Mouse (Mus musculus): ENCODE results near the gene Prl8a8. TPM values are rescaled to one million over a fixed set of nuclear protein-coding genes. Genes with fewer than 3 reads are reported as not detected.
A peak's percentile ranks its signal among the peaks of the same experiment; 100 is the strongest.

Prl8a8 gene
- polyA plus RNA-seq (2014; fragmentation: Nextera tagmentation; extraction: Ambion mirVana): not detected in 2 replicates

- Histone ChIP-seq H3K27ac (replicated peaks; ENCODE audit: low read depth, low read length) (no peak within 1 kb of the TSS), H3K9ac (replicated peaks; ENCODE audit: low read length) (no peak within 1 kb of the TSS), H3K36me3 (replicated peaks; ENCODE audit: control insufficient read depth, insufficient read depth, low read depth, low read length) (no peaks in the 10 kb centered on the region), H3K27me3 (ENCODE audit: control insufficient read depth, insufficient read depth, low read length) (no peaks in the 10 kb centered on the region), H3K4me3 (ENCODE audit: low read depth, low read length) (no peak within 1 kb of the TSS), H3K4me2 (ENCODE audit: low read depth, low read length) (no peak within 1 kb of the TSS), H3K4me1 (ENCODE audit: control insufficient read depth, insufficient read depth, low read length) (no peaks in the 10 kb centered on the region), H3K9me3 (replicated peaks; ENCODE audit: control insufficient read depth, low read length) (no peaks in the 10 kb centered on the region)
- 88% methylated on average over 4 of the region's 4 CpGs for WGBS
- ATAC-seq (replicated peaks; ENCODE audit: insufficient number of reproducible peaks, low FRiP score, low TSS enrichment, low read depth): no peak
- DNase-seq (ENCODE audit: low spot score): no peak
These were observed at the start of gene Prl8a8 for GRCm38 (mm10) chr13:27513117-27513516. Gene Prl8a8, minus strand, starts transcription at chr13:27513217.

- no peaks in the 10 kb centered on the region for H3K36me3 ChIP-seq (replicated peaks; ENCODE audit: control insufficient read depth, insufficient read depth, low read depth, low read length)
- H3K9ac ChIP-seq (replicated peaks; ENCODE audit: low read length): no peak overlapping the region
- no peaks in the 10 kb centered on the region for H3K4me1 ChIP-seq (ENCODE audit: control insufficient read depth, insufficient read depth, low read length)
- ATAC-seq (replicated peaks; ENCODE audit: insufficient number of reproducible peaks, low FRiP score, low TSS enrichment, low read depth) (no peak), DNase-seq (ENCODE audit: low spot score) (no peak)
- H3K4me3 ChIP-seq (ENCODE audit: low read depth, low read length): no peak overlapping the region
- no peak overlapping the region for H3K4me2 ChIP-seq (ENCODE audit: low read depth, low read length)
- no peak overlapping the region for H3K27ac ChIP-seq (replicated peaks; ENCODE audit: low read depth, low read length)
- no peaks in the 10 kb centered on the region for H3K27me3 ChIP-seq (ENCODE audit: control insufficient read depth, insufficient read depth, low read length)
- no peaks in the 10 kb centered on the region for H3K9me3 ChIP-seq (replicated peaks; ENCODE audit: control insufficient read depth, low read length)
These were observed 40.3 kb upstream of the Prl8a8 start for GRCm38 (mm10) chr13:27553336-27553735.

GRCm38 (mm10) chr13:27523156-27523555 lies 10.1 kb upstream of the Prl8a8 start:
- Histone ChIP-seq H3K9me3 (replicated peaks; ENCODE audit: control insufficient read depth, low read length) (no peaks in the 10 kb centered on the region), H3K4me2 (ENCODE audit: low read depth, low read length) (no peak overlapping the region), H3K4me3 (ENCODE audit: low read depth, low read length) (no peak overlapping the region), H3K4me1 (ENCODE audit: control insufficient read depth, insufficient read depth, low read length) (no peaks in the 10 kb centered on the region), H3K36me3 (replicated peaks; ENCODE audit: control insufficient read depth, insufficient read depth, low read depth, low read length) (no peaks in the 10 kb centered on the region), H3K27ac (replicated peaks; ENCODE audit: low read depth, low read length) (no peak overlapping the region), H3K27me3 (ENCODE audit: control insufficient read depth, insufficient read depth, low read length) (no peaks in the 10 kb centered on the region), H3K9ac (replicated peaks; ENCODE audit: low read length) (no peak overlapping the region)
- no peak for ATAC-seq (replicated peaks; ENCODE audit: insufficient number of reproducible peaks, low FRiP score, low TSS enrichment, low read depth)
- no peak for DNase-seq (ENCODE audit: low spot score)
- 78% methylated on average over 4 of the region's 4 CpGs for WGBS

- ATAC-seq (replicated peaks; ENCODE audit: insufficient number of reproducible peaks, low FRiP score, low TSS enrichment, low read depth) (no peak), DNase-seq (ENCODE audit: low spot score) (peak; percentile 43)
- no peaks in the 10 kb centered on the region for H3K27me3 ChIP-seq (ENCODE audit: control insufficient read depth, insufficient read depth, low read length)
- no peak overlapping the region for H3K4me3 ChIP-seq (ENCODE audit: low read depth, low read length)
- no peak overlapping the region for H3K4me2 ChIP-seq (ENCODE audit: low read depth, low read length)
- no peak overlapping the region for H3K27ac ChIP-seq (replicated peaks; ENCODE audit: low read depth, low read length)
- WGBS: 30% methylated on average over 1 of the region's 1 CpGs
- no peak overlapping the region for H3K9ac ChIP-seq (replicated peaks; ENCODE audit: low read length)
- no peaks in the 10 kb centered on the region for H3K36me3 ChIP-seq (replicated peaks; ENCODE audit: control insufficient read depth, insufficient read depth, low read depth, low read length)
- H3K9me3 ChIP-seq (replicated peaks; ENCODE audit: control insufficient read depth, low read length): no peaks in the 10 kb centered on the region
- H3K4me1 ChIP-seq (ENCODE audit: control insufficient read depth, insufficient read depth, low read length): no peaks in the 10 kb centered on the region
These were observed 5.4 kb downstream of the Prl8a8 start for GRCm38 (mm10) chr13:27507645-27508044.

Other genes starting within 250 kb of the Prl8a8 start
- gene Prl6a1, start 200.6 kb downstream of the Prl8a8 start, polyA plus RNA-seq (2014; fragmentation: Nextera tagmentation; extraction: Ambion mirVana): not detected in 2 replicates
- not detected in 2 replicates for gene Prl8a2, start 167.5 kb downstream of the Prl8a8 start, polyA plus RNA-seq (2014; fragmentation: Nextera tagmentation; extraction: Ambion mirVana)
- not detected in 2 replicates for gene Prl2b1, start 122.4 kb downstream of the Prl8a8 start, polyA plus RNA-seq (2014; fragmentation: Nextera tagmentation; extraction: Ambion mirVana)
- not detected in 2 replicates for gene Prl8a6, start 74.5 kb downstream of the Prl8a8 start, polyA plus RNA-seq (2014; fragmentation: Nextera tagmentation; extraction: Ambion mirVana)
- not detected in 2 replicates for gene Prl8a9, start 51.4 kb upstream of the Prl8a8 start, polyA plus RNA-seq (2014; fragmentation: Nextera tagmentation; extraction: Ambion mirVana)
- gene Prl8a1, start 69.0 kb upstream of the Prl8a8 start, polyA plus RNA-seq (2014; fragmentation: Nextera tagmentation; extraction: Ambion mirVana): not detected in 2 replicates
- not detected in 2 replicates for gene Prl7b1, start 97.4 kb upstream of the Prl8a8 start, polyA plus RNA-seq (2014; fragmentation: Nextera tagmentation; extraction: Ambion mirVana)
- gene Prl7a1, start 129.3 kb upstream of the Prl8a8 start, polyA plus RNA-seq (2014; fragmentation: Nextera tagmentation; extraction: Ambion mirVana): not detected in 2 replicates
- not detected in 2 replicates for gene Prl7a2, start 154.8 kb upstream of the Prl8a8 start, polyA plus RNA-seq (2014; fragmentation: Nextera tagmentation; extraction: Ambion mirVana)
- not detected in 2 replicates for gene Prl7d1, start 203.5 kb upstream of the Prl8a8 start, polyA plus RNA-seq (2014; fragmentation: Nextera tagmentation; extraction: Ambion mirVana)

All from embryonic facial prominence, embryonic 11.5 days (tissue).